Mouse (Mus musculus) neural tube, embryonic 13.5 days (tissue): ENCODE data around the gene Mast1. TPM values are rescaled to one million over a fixed set of nuclear protein-coding genes. Genes with fewer than 3 reads are reported as not detected.

Source experiments
- ATAC-seq: fragments of 200-750 bp; cut with Nextera tagmentation; 2 replicates; pipeline ENCODE4 v1.8.0; 2017; ENCODE audit warnings: low read depth, mild to moderate bottlenecking, moderate TSS enrichment, moderate library complexity
- H3K27ac ChIP-seq: fragments of 300-500 bp; sonication (generic); replicated peaks from 2 replicates; pipeline ENCODE4 v1.5.1; 2015; ENCODE audit warnings: moderate library complexity, mild to moderate bottlenecking, inconsistent platforms
- H3K27me3 ChIP-seq: fragments of 300-500 bp; sonication (generic); 2 replicates; pipeline ENCODE4 v1.6.1; 2015; ENCODE audit warnings: mild to moderate bottlenecking, inconsistent platforms
- H3K36me3 ChIP-seq: fragments of 300-500 bp; sonication (generic); 2 replicates; pipeline ENCODE4 v1.6.1; 2015; ENCODE audit warnings: mild to moderate bottlenecking, inconsistent platforms
- H3K4me1 ChIP-seq: fragments of 300-500 bp; sonication (generic); replicated peaks from 2 replicates; pipeline ENCODE4 v1.6.1; 2015; ENCODE audit warnings: inconsistent platforms
- H3K4me2 ChIP-seq: fragments of 300-500 bp; sonication (generic); 2 replicates; pipeline ENCODE4 v1.6.1; 2015; ENCODE audit warnings: inconsistent platforms, mild to moderate bottlenecking, moderate library complexity
- H3K4me3 ChIP-seq: fragments of 300-500 bp; sonication (generic); 2 replicates; pipeline ENCODE4 v1.5.1; 2015; ENCODE audit warnings: mild to moderate bottlenecking, inconsistent platforms
- H3K9ac ChIP-seq: fragments of 300-500 bp; sonication (generic); 2 replicates; pipeline ENCODE4 v1.6.1; 2015; ENCODE audit warnings: moderate library complexity, mild to moderate bottlenecking, inconsistent platforms
- H3K9me3 ChIP-seq: fragments of 300-500 bp; sonication (generic); 2 replicates; pipeline ENCODE4 v1.6.1; 2016; ENCODE audit warnings: inconsistent platforms
- WGBS: fragments of 180-500 bp; shearing (Covaris S2); methylation state at CpG from one replicate; pipeline ENCODE4 v1.1.7; 2015; 5-methylcytosine and 5-hydroxymethylcytosine counted together
- polyA plus RNA-seq: library from polyadenylated mRNA; unstranded; fragments of >200 nt; fragmentation: Nextera tagmentation; extraction: Ambion mirVana; gene quantifications from 2 replicates; pipeline ENCODE4 v1.2.1, GENCODE M21; 2015

Mast1 gene
- polyA plus RNA-seq, 1 experiment from 2014 or later: 62.7 TPM

- ATAC-seq: peak; percentile 28; the same call in 1 of the 2 replicates
- Histone ChIP-seq H3K9me3 (no peaks in the 10 kb centered on the region), H3K9ac (peak within 1 kb of the TSS; percentile 73), H3K4me1 (peaks cover 37% of the 10 kb centered on the region), H3K4me3 (peak within 1 kb of the TSS; percentile 56), H3K36me3 (no peaks in the 10 kb centered on the region), H3K27me3 (peaks cover 80% of the 10 kb centered on the region), H3K27ac (peak within 1 kb of the TSS; percentile 73), H3K4me2 (peak within 1 kb of the TSS; percentile 67)
- 7% methylated on average over 17 of the region's 17 CpGs for WGBS
Observed at GRCm38 (mm10) chr8:84946528-84947240, 9.5 kb upstream of the Mast1 start, which contains the start of gene Rtbdn. Gene Rtbdn, plus strand, starts transcription at chr8:84946991.

GRCm38 (mm10) chr8:84945633-84946527 lies 8.7 kb upstream of the Mast1 start:
- peak overlapping the region; percentile 56 for H3K4me3 ChIP-seq
- H3K4me1 ChIP-seq: peaks cover 37% of the 10 kb centered on the region

GRCm38 (mm10) chr8:84945235-84945632 lies 8.1 kb upstream of the Mast1 start:
- Histone ChIP-seq H3K4me3 (peak overlapping the region; percentile 56), H3K4me1 (peaks cover 37% of the 10 kb centered on the region), H3K4me2 (peak overlapping the region; percentile 67), H3K9ac (peak overlapping the region; percentile 73), H3K27me3 (peaks cover 77% of the 10 kb centered on the region), H3K9me3 (no peaks in the 10 kb centered on the region), H3K36me3 (no peaks in the 10 kb centered on the region), H3K27ac (peak overlapping the region; percentile 73)
- ATAC-seq: peak; percentile 59
- 5% methylated on average over 11 of the region's 11 CpGs for WGBS

More at GRCm38 (mm10) chr8:84945633-84946527, 8.7 kb upstream of the Mast1 start:
- ATAC-seq: peak; percentile 75
- Histone ChIP-seq H3K27me3 (peaks cover 77% of the 10 kb centered on the region), H3K36me3 (no peaks in the 10 kb centered on the region), H3K4me2 (peak overlapping the region; percentile 67), H3K9ac (peak overlapping the region; percentile 73), H3K27ac (peak overlapping the region; percentile 73), H3K9me3 (no peaks in the 10 kb centered on the region)
- 0% methylated on average over 34 of the region's 67 CpGs for WGBS

GRCm38 (mm10) chr8:84944478-84945160 lies 7.5 kb upstream of the Mast1 start:
- Histone ChIP-seq H3K4me2 (peak overlapping the region; percentile 67), H3K4me1 (peaks cover 37% of the 10 kb centered on the region), H3K36me3 (no peaks in the 10 kb centered on the region), H3K9ac (peak overlapping the region; percentile 73), H3K9me3 (no peaks in the 10 kb centered on the region), H3K27ac (no peak overlapping the region), H3K27me3 (peaks cover 74% of the 10 kb centered on the region), H3K4me3 (peak overlapping the region; percentile 56)
- WGBS: under 1% methylated on average over 26 of the region's 26 CpGs
- no peak for ATAC-seq

- peak overlapping the region; percentile 56; the same call in 1 of the 2 replicates for H3K4me3 ChIP-seq
- ATAC-seq: no peak
- no peak overlapping the region for H3K9ac ChIP-seq
- no peaks in the 10 kb centered on the region for H3K36me3 ChIP-seq
- peaks cover 76% of the 10 kb centered on the region for H3K27me3 ChIP-seq
- no peaks in the 10 kb centered on the region for H3K9me3 ChIP-seq
- 20% methylated on average over 4 of the region's 4 CpGs for WGBS
- H3K27ac ChIP-seq: no peak overlapping the region
- peaks cover 37% of the 10 kb centered on the region for H3K4me1 ChIP-seq
- peak overlapping the region; percentile 67; the same call in 1 of the 2 replicates for H3K4me2 ChIP-seq
Observed at GRCm38 (mm10) chr8:84943699-84944098, 6.5 kb upstream of the Mast1 start.

GRCm38 (mm10) chr8:84937620-84938485 lies 694 bp upstream of the Mast1 start:
- Histone ChIP-seq H3K4me2 (peak overlapping the region; percentile 90), H3K9ac (peak overlapping the region; percentile 94; the same call in 1 of the 2 replicates), H3K27me3 (peaks cover 51% of the 10 kb centered on the region), H3K9me3 (no peaks in the 10 kb centered on the region), H3K4me1 (peaks cover 37% of the 10 kb centered on the region), H3K36me3 (peaks cover under 1% of the 10 kb centered on the region), H3K27ac (peak overlapping the region; percentile 40; the same call in 1 of the 2 replicates), H3K4me3 (peak overlapping the region; percentile 73)
- no peak for ATAC-seq
- 64% methylated on average over 13 of the region's 13 CpGs for WGBS

- WGBS: 19% methylated on average over 23 of the region's 23 CpGs
Observed at GRCm38 (mm10) chr8:84936041-84936961, 858 bp downstream of the Mast1 start.

GRCm38 (mm10) chr8:84935489-84935888 lies 1.7 kb downstream of the Mast1 start:
- peak; percentile 36; the same call in 1 of the 2 replicates for ATAC-seq
- Histone ChIP-seq H3K9me3 (no peaks in the 10 kb centered on the region), H3K27me3 (peaks cover 55% of the 10 kb centered on the region), H3K4me1 (peaks cover 37% of the 10 kb centered on the region), H3K27ac (peak overlapping the region; percentile 98), H3K9ac (peak overlapping the region; percentile 94), H3K4me2 (peak overlapping the region; percentile 90), H3K4me3 (peak overlapping the region; percentile 73), H3K36me3 (peaks cover 24% of the 10 kb centered on the region)
- 4% methylated on average over 14 of the region's 14 CpGs for WGBS

More at GRCm38 (mm10) chr8:84936041-84936961, 858 bp downstream of the Mast1 start:
- Histone ChIP-seq H3K9me3 (no peaks in the 10 kb centered on the region), H3K27ac (peak overlapping the region; percentile 98), H3K27me3 (peaks cover 57% of the 10 kb centered on the region), H3K4me2 (peak overlapping the region; percentile 90), H3K36me3 (peaks cover 16% of the 10 kb centered on the region), H3K4me3 (peak overlapping the region; percentile 73), H3K9ac (peak overlapping the region; percentile 94), H3K4me1 (peaks cover 37% of the 10 kb centered on the region)
- peak; percentile 55 for ATAC-seq

GRCm38 (mm10) chr8:84934860-84935259 lies 2.3 kb downstream of the Mast1 start:
- Histone ChIP-seq H3K4me1 (peaks cover 37% of the 10 kb centered on the region), H3K36me3 (peaks cover 30% of the 10 kb centered on the region), H3K27me3 (peaks cover 58% of the 10 kb centered on the region), H3K4me3 (peak overlapping the region; percentile 73), H3K27ac (peak overlapping the region; percentile 98), H3K9ac (peak overlapping the region; percentile 94), H3K9me3 (no peaks in the 10 kb centered on the region), H3K4me2 (peak overlapping the region; percentile 90)
- under 1% methylated on average over 15 of the region's 15 CpGs for WGBS
- peak; percentile 72 for ATAC-seq
